Mouse (Mus musculus): ENCODE results near the gene Dusp16.

Gene Dusp16

GRCm38 (mm10) chr6:134804736-134805277 lies 12.4 kb upstream of the Dusp16 start:
- ChIA-PET CTCF (interaction anchor here in 3 of 4 experiments (0.6 to 2.1 kb wide), 6 partner anchors 11 to 1070 kb away, joined by 3 to 12 read pairs (median 4); no protein-coding TSS in a partner anchor), POLR2A (interaction anchor here (0.5 to 10.4 kb wide), 49 partner anchors 8 to 1749 kb away, joined by 3 to 158 read pairs (median 4); partner anchors contain the start of genes Dusp16 (in 3 of the 4), Gpr19 (in 2 of the 4) and Apold1 (in 1 of the 4))

- POLR2A ChIA-PET = interaction anchor here in 3 of 4 experiments (0.8 to 10.4 kb wide), 12 partner anchors 8 to 207 kb away, joined by 3 to 158 read pairs (median 3); partner anchors contain the start of genes Cdkn1b (in 1 of the 3) and Dusp16 (in 1 of the 3)
Measured at GRCm38 (mm10) chr6:134802641-134803043, 10.2 kb upstream of the Dusp16 start.

GRCm38 (mm10) chr6:134801483-134801882 lies 9.1 kb upstream of the Dusp16 start:
- POLR2A ChIA-PET = interaction anchor here in 2 of 4 experiments (1.0 to 10.4 kb wide), 7 partner anchors 6 to 71 kb away, joined by 3 to 158 read pairs (median 4); partner anchors contain the start of gene Dusp16 (in 1 of the 2)
- CTCF ChIA-PET = no interaction called here

More at GRCm38 (mm10) chr6:134802641-134803043, 10.2 kb upstream of the Dusp16 start:
- CTCF ChIA-PET = no interaction called here

- POLR2A ChIA-PET = interaction anchor here in 3 of 4 experiments (0.6 to 8.4 kb wide), 6 partner anchors 8 to 124 kb away, joined by 3 to 158 read pairs (median 4); partner anchors contain the start of gene Cdkn1b (in 1 of the 3)
- CTCF ChIA-PET = no interaction called here
Measured at GRCm38 (mm10) chr6:134796297-134796696, 3.9 kb upstream of the Dusp16 start.

GRCm38 (mm10) chr6:134793911-134794520 lies 1.6 kb upstream of the Dusp16 start:
- POLR2A ChIA-PET = interaction anchor here (0.5 to 8.4 kb wide), 53 partner anchors 11 to 642 kb away, joined by 3 to 158 read pairs (median 4); partner anchors contain the start of genes Crebl2 (in 3 of the 4) and Cdkn1b (in 2 of the 4)
- CTCF ChIA-PET = interaction anchor here (0.5 to 2.0 kb wide), 36 partner anchors 11 to 285 kb away, joined by 3 to 14 read pairs (median 4); partner anchors contain the start of genes Cdkn1b (in 1 of the 4) and Crebl2 (in 1 of the 4)

GRCm38 (mm10) chr6:134793046-134793806 lies 801 bp upstream of the Dusp16 start:
- ChIA-PET CTCF (interaction anchor here in 3 of 4 experiments (1.0 to 2.0 kb wide), 8 partner anchors 11 to 134 kb away, joined by 3 to 14 read pairs (median 5); no protein-coding TSS in a partner anchor), POLR2A (interaction anchor here (0.6 to 8.4 kb wide), 33 partner anchors 10 to 270 kb away, joined by 3 to 158 read pairs (median 5); partner anchors contain the start of genes Cdkn1b (in 2 of the 4) and Crebl2 (in 2 of the 4))

GRCm38 (mm10) chr6:134791251-134792118 lies 940 bp downstream of the Dusp16 start:
- ChIA-PET CTCF (interaction anchor here in 3 of 4 experiments (0.6 to 0.7 kb wide), 3 partner anchors 135 to 628 kb away, joined by 3 to 4 read pairs (median 3); no protein-coding TSS in a partner anchor), POLR2A (interaction anchor here (0.6 to 8.4 kb wide), 42 partner anchors 9 to 1683 kb away, joined by 3 to 150 read pairs (median 4); partner anchors contain the start of genes Cdkn1b (in 1 of the 4), Crebl2 (in 1 of the 4) and Gpr19 (in 1 of the 4))

GRCm38 (mm10) chr6:134789100-134789499 lies 3.3 kb downstream of the Dusp16 start:
- CTCF ChIA-PET = no interaction called here
- POLR2A ChIA-PET = interaction anchor here in 2 of 4 experiments (0.6 to 8.4 kb wide), 5 partner anchors 7 to 87 kb away, joined by 3 to 150 read pairs (median 12); no protein-coding TSS in a partner anchor

- POLR2A ChIA-PET = interaction anchor here in 1 of 4 experiments (0.6 kb wide), 1 partner anchor 80 kb away, joined by 5 read pairs; no protein-coding TSS in a partner anchor
- CTCF ChIA-PET = no interaction called here
Measured at GRCm38 (mm10) chr6:134786426-134786825, 6.0 kb downstream of the Dusp16 start.

- ChIA-PET POLR2A (interaction anchor here in 3 of 4 experiments (0.6 to 6.2 kb wide), 10 partner anchors 8 to 399 kb away, joined by 3 to 53 read pairs (median 4); partner anchors contain the start of gene Dusp16 (in 2 of the 3)), CTCF (interaction anchor here in 2 of 4 experiments (0.6 to 2.0 kb wide), 3 partner anchors 11 to 139 kb away, joined by 3 to 4 read pairs (median 4); no protein-coding TSS in a partner anchor)
Measured at GRCm38 (mm10) chr6:134782900-134783299, 9.5 kb downstream of the Dusp16 start.

- CTCF ChIA-PET = interaction anchor here in 1 of 4 experiments (2.0 kb wide), 1 partner anchor 82 kb away, joined by 4 read pairs; no protein-coding TSS in a partner anchor
- POLR2A ChIA-PET = interaction anchor here in 3 of 4 experiments (0.5 to 6.2 kb wide), 8 partner anchors 10 to 147 kb away, joined by 3 to 53 read pairs (median 4); partner anchors contain the start of gene Dusp16 (in 2 of the 3)
Measured at GRCm38 (mm10) chr6:134781494-134781913, 10.9 kb downstream of the Dusp16 start.

- CTCF ChIA-PET = interaction anchor here in 3 of 4 experiments (0.7 to 1.0 kb wide), 3 partner anchors 14 to 80 kb away, joined by 5 to 6 read pairs (median 6); no protein-coding TSS in a partner anchor
- POLR2A ChIA-PET = interaction anchor here in 2 of 4 experiments (1.0 to 6.2 kb wide), 4 partner anchors 12 to 133 kb away, joined by 3 to 53 read pairs (median 4); partner anchors contain the start of gene Dusp16 (in 1 of the 2)
Measured at GRCm38 (mm10) chr6:134780024-134780423, 12.4 kb downstream of the Dusp16 start.

GRCm38 (mm10) chr6:134773961-134774360 lies 18.5 kb downstream of the Dusp16 start:
- CTCF ChIA-PET = interaction anchor here in 1 of 4 experiments (0.7 kb wide), 1 partner anchor 20 kb away, joined by 5 read pairs; no protein-coding TSS in a partner anchor
- POLR2A ChIA-PET = interaction anchor here in 2 of 4 experiments (0.6 to 1.5 kb wide), 7 partner anchors 9 to 619 kb away, joined by 3 to 5 read pairs (median 3); no protein-coding TSS in a partner anchor

GRCm38 (mm10) chr6:134773292-134773893 lies 19.0 kb downstream of the Dusp16 start:
- CTCF ChIA-PET = interaction anchor here in 1 of 4 experiments (0.7 kb wide), 1 partner anchor 21 kb away, joined by 5 read pairs; no protein-coding TSS in a partner anchor

GRCm38 (mm10) chr6:134770339-134770738 lies 22.1 kb downstream of the Dusp16 start:
- ChIA-PET POLR2A (no interaction called here), CTCF (interaction anchor here in 1 of 4 experiments (0.6 kb wide), 1 partner anchor 181 kb away, joined by 3 read pairs; no protein-coding TSS in a partner anchor)

More at GRCm38 (mm10) chr6:134773292-134773893, 19.0 kb downstream of the Dusp16 start:
- POLR2A ChIA-PET = interaction anchor here in 2 of 4 experiments (0.6 to 1.3 kb wide), 7 partner anchors 9 to 619 kb away, joined by 3 to 5 read pairs (median 3); no protein-coding TSS in a partner anchor
